Mouse (Mus musculus): ENCODE results near the gene Nsd2.

- TF ChIP-seq HCFC1 (IDR thresholded peaks at IDR 0.05; ENCODE audit: borderline replicate concordance, insufficient read depth, low read length): no peak
- TF ChIP-seq MAFK (IDR thresholded peaks at IDR 0.05; ENCODE audit: insufficient read depth, low read depth, low read length): no peak
Measured at GRCm38 (mm10) chr5:33777195-33777594, 43.3 kb upstream of the Nsd2 start.

All from ES-E14 (cell line).